Mouse (Mus musculus) stomach, embryonic 15.5 days (tissue): Measurements from ENCODE around the gene Pctp. TPM values are rescaled to one million over a fixed set of nuclear protein-coding genes. Genes with fewer than 3 reads are reported as not detected.

Experiments
- ATAC-seq: fragments of 200-750 bp; cut with Nextera tagmentation; 2 replicates; pipeline ENCODE4 v1.8.0; 2017; ENCODE audit warnings: low read depth, moderate number of reproducible peaks, moderate TSS enrichment; ENCODE audit not compliant: insufficient read depth, low FRiP score
- H3K27ac ChIP-seq: fragments of 300-500 bp; sonication (generic); 2 replicates; pipeline ENCODE4 v1.5.1; 2015; ENCODE audit warnings: mild to moderate bottlenecking, inconsistent platforms
- H3K27me3 ChIP-seq: fragments of 300-500 bp; sonication (generic); replicated peaks from 2 replicates; pipeline ENCODE4 v1.6.1; 2015; ENCODE audit warnings: inconsistent platforms
- H3K36me3 ChIP-seq: fragments of 300-500 bp; sonication (generic); 2 replicates; pipeline ENCODE4 v1.6.1; 2015; ENCODE audit warnings: inconsistent platforms
- H3K4me1 ChIP-seq: fragments of 300-500 bp; sonication (generic); 2 replicates; pipeline ENCODE4 v1.6.1; 2015; ENCODE audit warnings: inconsistent platforms
- H3K4me2 ChIP-seq: fragments of 300-500 bp; sonication (generic); 2 replicates; pipeline ENCODE4 v1.6.1; 2015; ENCODE audit warnings: mild to moderate bottlenecking, inconsistent platforms
- H3K4me3 ChIP-seq: fragments of 300-500 bp; sonication (generic); replicated peaks from 2 replicates; pipeline ENCODE4 v1.5.1; 2015; ENCODE audit warnings: inconsistent platforms
- H3K9ac ChIP-seq: fragments of 300-500 bp; sonication (generic); 2 replicates; pipeline ENCODE4 v1.6.1; 2015; ENCODE audit warnings: inconsistent platforms
- H3K9me3 ChIP-seq: fragments of 300-500 bp; sonication (generic); 2 replicates; pipeline ENCODE4 v1.6.1; 2016; ENCODE audit warnings: inconsistent platforms
- WGBS: fragments of 180-500 bp; shearing (Covaris S2); methylation state at CpG from one replicate; pipeline ENCODE4 v1.1.7; 2015; 5-methylcytosine and 5-hydroxymethylcytosine counted together
- polyA plus RNA-seq: library from polyadenylated mRNA; unstranded; fragments of >200 nt; fragmentation: Nextera tagmentation; extraction: Ambion mirVana; gene quantifications from 2 replicates; pipeline ENCODE4 v1.2.1, GENCODE M21; 2015

Gene Pctp
- polyA plus RNA-seq, 1 experiment from 2014 or later, result 13.9 TPM

GRCm38 (mm10) chr11:90006111-90006510, 3.4 kb upstream of the Pctp start:
- Histone ChIP-seq H3K9ac (no peak overlapping the region), H3K9me3 (no peaks in the 10 kb centered on the region), H3K27me3 (no peaks in the 10 kb centered on the region), H3K36me3 (no peaks in the 10 kb centered on the region), H3K4me3 (no peak overlapping the region), H3K4me2 (no peak overlapping the region), H3K4me1 (no peaks in the 10 kb centered on the region), H3K27ac (no peak overlapping the region)
- 55% methylated on average over 4 of the region's 4 CpGs for WGBS
- no peak for ATAC-seq

- H3K4me1 ChIP-seq, result no peaks in the 10 kb centered on the region
- no peaks in the 10 kb centered on the region for H3K27me3 ChIP-seq
- H3K9ac ChIP-seq, result no peak overlapping the region
- no peaks in the 10 kb centered on the region for H3K9me3 ChIP-seq
- no peaks in the 10 kb centered on the region for H3K36me3 ChIP-seq
- H3K4me3 ChIP-seq, result no peak overlapping the region
- ATAC-seq, result no peak
- no peak overlapping the region for H3K27ac ChIP-seq
- H3K4me2 ChIP-seq, result peak overlapping the region; percentile 83; the same call in 1 of the 2 replicates
- 91% methylated on average over 4 of the region's 4 CpGs for WGBS
Observed at GRCm38 (mm10) chr11:90003386-90003785, 692 bp upstream of the Pctp start.

DNA sequence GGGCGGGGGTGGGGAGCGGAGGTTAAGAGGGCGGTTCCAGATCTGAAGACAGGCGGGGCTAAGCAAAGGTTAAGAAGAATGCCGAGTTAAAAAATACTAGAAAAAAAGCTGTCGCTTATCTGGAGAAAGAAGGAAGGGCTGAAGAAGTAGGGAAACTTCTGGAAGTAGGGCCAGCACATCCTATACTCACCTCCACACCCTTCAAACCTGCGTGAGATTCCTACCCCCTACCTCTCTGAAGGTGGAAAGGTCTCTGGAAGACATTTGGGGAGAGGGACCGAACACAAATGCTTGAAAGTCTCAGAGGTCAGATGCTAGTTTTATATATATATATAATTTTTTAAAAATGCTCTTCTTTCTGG, 274 bp upstream of the Pctp start:
- H3K9ac ChIP-seq, result no peak overlapping the region
- peak overlapping the region; percentile 56 for H3K4me3 ChIP-seq
- H3K9me3 ChIP-seq, result no peaks in the 10 kb centered on the region
- no peak overlapping the region for H3K27ac ChIP-seq
- H3K4me2 ChIP-seq, result peak overlapping the region; percentile 83
- H3K27me3 ChIP-seq, result no peaks in the 10 kb centered on the region
- no peaks in the 10 kb centered on the region for H3K4me1 ChIP-seq
- ATAC-seq, result no peak
- WGBS, result 15% methylated on average over 8 of the region's 8 CpGs
- H3K36me3 ChIP-seq, result no peaks in the 10 kb centered on the region

DNA sequence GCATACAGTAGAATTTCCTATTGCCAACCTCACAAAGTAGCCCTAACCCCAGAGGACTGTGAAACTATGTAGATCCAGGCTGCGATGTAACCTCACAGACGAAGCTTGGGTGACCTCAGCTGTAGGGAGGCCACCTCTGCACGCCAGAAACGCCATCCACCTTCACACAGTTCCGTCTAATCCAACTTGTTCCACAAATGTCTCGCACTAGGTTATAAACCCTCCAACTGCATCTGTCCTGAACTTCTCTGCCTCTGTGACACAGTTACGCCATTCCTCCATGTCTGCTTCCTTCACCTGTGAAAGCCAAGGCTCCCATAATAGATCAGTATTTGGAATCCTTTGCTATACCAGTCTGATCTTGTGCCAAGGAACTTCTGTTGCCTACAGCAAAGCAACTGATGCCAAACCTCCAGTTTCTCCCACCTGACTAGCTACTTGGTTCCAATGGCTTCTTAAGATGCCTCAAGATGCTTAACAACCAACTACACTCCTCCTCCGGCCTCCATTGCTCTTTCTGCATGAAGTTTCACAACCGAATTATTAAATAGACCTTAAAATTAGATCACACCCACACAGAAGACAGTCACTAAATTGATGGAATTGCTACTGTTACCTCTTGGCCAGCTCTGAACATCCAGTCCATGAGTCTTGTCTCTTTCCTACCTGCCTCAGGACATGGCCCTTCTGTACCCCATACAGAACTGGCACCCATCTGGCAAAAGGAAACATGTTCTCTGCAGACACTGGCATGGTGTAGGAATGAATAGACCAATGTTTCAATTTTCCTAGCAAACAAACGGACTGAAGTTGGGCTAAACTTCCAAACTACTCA, 1.1 kb downstream of the Pctp start:
- H3K9ac ChIP-seq, result no peak overlapping the region
- ATAC-seq, result no peak
- H3K4me2 ChIP-seq, result peak overlapping the region; percentile 83
- 0 out of 2 replicates have a peak overlapping the region, but pooled peaks have one; percentile 6 for H3K27ac ChIP-seq
- no peaks in the 10 kb centered on the region for H3K27me3 ChIP-seq
- no peaks in the 10 kb centered on the region for H3K9me3 ChIP-seq
- no peaks in the 10 kb centered on the region for H3K36me3 ChIP-seq
- H3K4me1 ChIP-seq, result no peaks in the 10 kb centered on the region
- 82% methylated on average over 10 of the region's 10 CpGs for WGBS
- H3K4me3 ChIP-seq, result peak overlapping the region; percentile 56; the same call in 1 of the 2 replicates

GRCm38 (mm10) chr11:90000666-90001065, 2.0 kb downstream of the Pctp start:
- no peak overlapping the region for H3K4me2 ChIP-seq
- 88% methylated on average over 4 of the region's 4 CpGs for WGBS
- no peaks in the 10 kb centered on the region for H3K36me3 ChIP-seq
- H3K9ac ChIP-seq, result no peak overlapping the region
- H3K9me3 ChIP-seq, result no peaks in the 10 kb centered on the region
- no peak overlapping the region for H3K4me3 ChIP-seq
- ATAC-seq, result no peak
- H3K27me3 ChIP-seq, result no peaks in the 10 kb centered on the region
- no peaks in the 10 kb centered on the region for H3K4me1 ChIP-seq
- no peak overlapping the region for H3K27ac ChIP-seq

- Histone ChIP-seq H3K4me3 (no peak overlapping the region), H3K4me2 (no peak overlapping the region), H3K9ac (no peak overlapping the region), H3K9me3 (no peaks in the 10 kb centered on the region), H3K27ac (no peak overlapping the region), H3K4me1 (no peaks in the 10 kb centered on the region), H3K27me3 (no peaks in the 10 kb centered on the region), H3K36me3 (no peaks in the 10 kb centered on the region)
- WGBS, result 88% methylated on average over 18 of the region's 18 CpGs
- no peak for ATAC-seq
Observed at GRCm38 (mm10) chr11:89998996-89999770, 3.5 kb downstream of the Pctp start.

GRCm38 (mm10) chr11:89996856-89997255, 5.8 kb downstream of the Pctp start:
- Histone ChIP-seq H3K4me2 (no peak overlapping the region), H3K4me1 (no peaks in the 10 kb centered on the region), H3K36me3 (no peaks in the 10 kb centered on the region), H3K27me3 (no peaks in the 10 kb centered on the region), H3K27ac (no peak overlapping the region), H3K9ac (no peak overlapping the region), H3K4me3 (no peak overlapping the region), H3K9me3 (no peaks in the 10 kb centered on the region)
- 72% methylated on average over 7 of the region's 7 CpGs for WGBS
- ATAC-seq, result peak; percentile 34; the same call in 1 of the 2 replicates

- Histone ChIP-seq H3K27ac (no peak overlapping the region), H3K4me3 (no peak overlapping the region), H3K9ac (no peak overlapping the region), H3K9me3 (no peaks in the 10 kb centered on the region), H3K27me3 (no peaks in the 10 kb centered on the region), H3K4me2 (no peak overlapping the region), H3K36me3 (no peaks in the 10 kb centered on the region), H3K4me1 (no peaks in the 10 kb centered on the region)
- WGBS, result 83% methylated on average over 4 of the region's 4 CpGs
- ATAC-seq, result no peak; the same call in 1 of the 2 replicates
Observed at GRCm38 (mm10) chr11:89996406-89996805, 6.3 kb downstream of the Pctp start.

DNA sequence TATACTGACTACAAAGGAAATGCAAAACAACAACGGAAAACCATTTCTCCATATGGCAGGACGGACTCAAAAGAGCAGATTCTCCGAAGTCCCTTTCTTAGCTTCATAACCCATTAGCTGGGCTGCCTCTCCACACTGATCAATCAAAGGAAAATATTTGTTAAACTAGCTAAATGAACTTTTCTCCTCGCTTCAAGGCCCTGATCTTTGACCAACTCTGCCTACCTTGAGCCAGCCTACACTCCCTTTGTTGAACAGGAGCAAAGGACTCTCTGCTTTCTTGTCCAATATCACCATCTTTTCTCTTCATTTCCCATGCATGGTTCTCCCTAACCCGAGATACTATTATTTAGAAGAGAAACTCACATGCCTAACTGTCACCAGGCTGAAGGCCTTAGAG, 7.1 kb downstream of the Pctp start:
- Histone ChIP-seq H3K27me3 (no peaks in the 10 kb centered on the region), H3K36me3 (no peaks in the 10 kb centered on the region), H3K4me2 (no peak overlapping the region), H3K9me3 (no peaks in the 10 kb centered on the region), H3K27ac (no peak overlapping the region), H3K4me3 (no peak overlapping the region), H3K4me1 (no peaks in the 10 kb centered on the region), H3K9ac (no peak overlapping the region)
- WGBS, result 82% methylated on average over 5 of the region's 5 CpGs
- ATAC-seq, result no peak

GRCm38 (mm10) chr11:89994706-89995105, 8.0 kb downstream of the Pctp start:
- H3K4me3 ChIP-seq, result no peak overlapping the region
- no peak overlapping the region for H3K4me2 ChIP-seq
- 86% methylated on average over 2 of the region's 2 CpGs for whole genome bisulfite sequencing
- no peaks in the 10 kb centered on the region for H3K27me3 ChIP-seq
- H3K9me3 ChIP-seq, result no peaks in the 10 kb centered on the region
- H3K27ac ChIP-seq, result no peak overlapping the region
- no peak overlapping the region for H3K9ac ChIP-seq
- no peak for ATAC-seq
- no peaks in the 10 kb centered on the region for H3K36me3 ChIP-seq
- no peaks in the 10 kb centered on the region for H3K4me1 ChIP-seq

GRCm38 (mm10) chr11:89991661-89992060, 11.0 kb downstream of the Pctp start:
- Histone ChIP-seq H3K4me1 (no peaks in the 10 kb centered on the region), H3K4me3 (no peak overlapping the region), H3K9me3 (no peaks in the 10 kb centered on the region), H3K36me3 (no peaks in the 10 kb centered on the region), H3K27me3 (no peaks in the 10 kb centered on the region), H3K9ac (no peak overlapping the region), H3K4me2 (no peak overlapping the region), H3K27ac (no peak overlapping the region)
- no peak for ATAC-seq

DNA sequence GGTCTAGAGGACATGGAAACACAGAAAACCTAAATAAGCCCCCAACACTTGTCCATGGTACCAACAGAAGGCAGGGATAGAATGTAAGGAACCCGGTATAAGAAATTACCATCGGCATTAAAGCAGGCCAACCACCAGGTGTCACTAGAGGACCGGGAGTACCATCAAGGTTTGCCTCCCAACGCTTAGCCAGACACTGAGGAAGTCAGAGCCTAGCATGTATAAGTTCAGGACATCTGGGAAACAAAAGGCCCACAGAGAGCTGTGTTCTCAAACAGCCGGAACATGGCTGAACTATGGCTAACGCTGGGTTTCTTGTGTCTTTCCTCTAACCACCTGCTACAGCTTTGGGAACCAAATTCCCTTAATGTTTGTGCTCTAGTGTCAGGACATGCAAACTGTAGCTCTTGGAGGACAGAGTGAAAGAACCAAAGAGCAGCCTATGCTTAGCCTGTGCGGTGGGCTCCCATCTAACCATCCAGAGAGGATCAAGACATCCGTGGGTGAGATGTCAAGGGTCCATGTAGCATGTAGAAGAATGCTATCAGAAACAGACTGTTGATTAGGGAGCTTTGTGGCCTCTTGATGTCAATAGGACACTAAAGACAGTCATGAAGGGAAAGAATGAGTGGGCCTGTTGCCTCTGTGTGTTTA, 13.6 kb downstream of the Pctp start:
- Histone ChIP-seq H3K36me3 (no peaks in the 10 kb centered on the region), H3K4me2 (no peak overlapping the region), H3K9ac (no peak overlapping the region), H3K4me3 (no peak overlapping the region), H3K4me1 (no peaks in the 10 kb centered on the region), H3K9me3 (no peaks in the 10 kb centered on the region), H3K27ac (no peak overlapping the region), H3K27me3 (no peaks in the 10 kb centered on the region)
- ATAC-seq, result peak; percentile 45; the same call in 1 of the 2 replicates
- 19% methylated on average over 8 of the region's 8 CpGs for WGBS
